Mouse (Mus musculus): ENCODE data around the gene Rnf19b. TPM values are rescaled to one million over a fixed set of nuclear protein-coding genes. Genes with fewer than 3 reads are reported as not detected.

Rnf19b gene
- total and polyA plus RNA-seq, 2 experiments from 2014 or later = 31.8 to 141 TPM

GRCm38 (mm10) chr4:129128582-129129338 is 70.7 kb downstream of the Rnf19b start:
- Histone ChIP-seq H3K36me3 (ENCODE audit: insufficient read depth, low read length) (no peaks in the 10 kb centered on the region), H3K4me2 (ENCODE audit: low read depth, low read length) (no peak overlapping the region), H3K27ac (no peak overlapping the region), H3K4me1 (ENCODE audit: insufficient read depth, low read length) (peaks cover 33% of the 10 kb centered on the region), H3K4me3 (ENCODE audit: low read length) (no peak overlapping the region), H3K27me3 (ENCODE audit: insufficient read depth, low read length) (no peaks in the 10 kb centered on the region), H3K9ac (replicated peaks; ENCODE audit: low read length) (no peak overlapping the region), H3K9me3 (ENCODE audit: low read length) (no peaks in the 10 kb centered on the region)
- DNase-seq (ENCODE audit: low spot score) = no peak
- no peak for ATAC-seq
- WGBS = 50% methylated on average over 13 of the region's 13 CpGs
- no peak for TF ChIP-seq CTCF (IDR thresholded peaks at IDR 0.05; ENCODE audit: low read depth)

- H3K27me3 ChIP-seq (ENCODE audit: insufficient read depth, low read length) = no peaks in the 10 kb centered on the region
- no peak for ATAC-seq
- WGBS = 44% methylated on average over 9 of the region's 9 CpGs
Measured at GRCm38 (mm10) chr4:129129387-129129786, 71.3 kb downstream of the Rnf19b start.

GRCm38 (mm10) chr4:129130149-129130548 is 72.1 kb downstream of the Rnf19b start:
- peak; percentile 84 for DNase-seq (ENCODE audit: low spot score)
- 4% methylated on average over 8 of the region's 8 CpGs for WGBS
- H3K27ac ChIP-seq = peak overlapping the region; percentile 45; the same call in 1 of the 2 replicates

More at GRCm38 (mm10) chr4:129129387-129129786, 71.3 kb downstream of the Rnf19b start:
- no peak overlapping the region for H3K4me2 ChIP-seq (ENCODE audit: low read depth, low read length)
- H3K27ac ChIP-seq = no peak overlapping the region
- no peak for DNase-seq (ENCODE audit: low spot score)
- no peak for TF ChIP-seq CTCF (IDR thresholded peaks at IDR 0.05; ENCODE audit: low read depth)
- peaks cover 33% of the 10 kb centered on the region for H3K4me1 ChIP-seq (ENCODE audit: insufficient read depth, low read length)
- H3K4me3 ChIP-seq (ENCODE audit: low read length) = no peak overlapping the region
- H3K36me3 ChIP-seq (ENCODE audit: insufficient read depth, low read length) = no peaks in the 10 kb centered on the region
- no peaks in the 10 kb centered on the region for H3K9me3 ChIP-seq (ENCODE audit: low read length)
- H3K9ac ChIP-seq (replicated peaks; ENCODE audit: low read length) = no peak overlapping the region

GRCm38 (mm10) chr4:129130755-129131303 is 72.8 kb downstream of the Rnf19b start:
- Histone ChIP-seq H3K4me1 (ENCODE audit: insufficient read depth, low read length) (peaks cover 23% of the 10 kb centered on the region), H3K4me3 (ENCODE audit: low read length) (no peak overlapping the region), H3K36me3 (ENCODE audit: insufficient read depth, low read length) (no peaks in the 10 kb centered on the region), H3K27me3 (ENCODE audit: insufficient read depth, low read length) (no peaks in the 10 kb centered on the region), H3K4me2 (ENCODE audit: low read depth, low read length) (peak overlapping the region; percentile 10), H3K9ac (replicated peaks; ENCODE audit: low read length) (no peak overlapping the region), H3K9me3 (ENCODE audit: low read length) (no peaks in the 10 kb centered on the region), H3K27ac (0 out of 2 replicates have a peak overlapping the region, but pooled peaks have one; percentile 45)
- 13% methylated on average over 17 of the region's 17 CpGs for WGBS
- no peak for TF ChIP-seq CTCF (IDR thresholded peaks at IDR 0.05; ENCODE audit: low read depth)
- ATAC-seq (peak; percentile 54), DNase-seq (ENCODE audit: low spot score) (no peak)

More at GRCm38 (mm10) chr4:129130149-129130548, 72.1 kb downstream of the Rnf19b start:
- ATAC-seq = peak; percentile 59; the same call in 1 of the 2 replicates
- H3K4me1 ChIP-seq (ENCODE audit: insufficient read depth, low read length) = peaks cover 29% of the 10 kb centered on the region
- peak overlapping the region; percentile 10 for H3K4me2 ChIP-seq (ENCODE audit: low read depth, low read length)
- peak; percentile 90 for TF ChIP-seq CTCF (IDR thresholded peaks at IDR 0.05; ENCODE audit: low read depth)
- no peaks in the 10 kb centered on the region for H3K9me3 ChIP-seq (ENCODE audit: low read length)
- no peak overlapping the region for H3K4me3 ChIP-seq (ENCODE audit: low read length)
- 0 out of 2 replicates have a peak overlapping the region, but pooled peaks have one; percentile 24 for H3K9ac ChIP-seq (replicated peaks; ENCODE audit: low read length)
- H3K27me3 ChIP-seq (ENCODE audit: insufficient read depth, low read length) = no peaks in the 10 kb centered on the region
- no peaks in the 10 kb centered on the region for H3K36me3 ChIP-seq (ENCODE audit: insufficient read depth, low read length)

GRCm38 (mm10) chr4:129134799-129135585 is 76.9 kb downstream of the Rnf19b start:
- Histone ChIP-seq H3K4me2 (ENCODE audit: low read depth, low read length) (peak overlapping the region; percentile 35), H3K9ac (replicated peaks; ENCODE audit: low read length) (0 out of 2 replicates have a peak overlapping the region, but pooled peaks have one; percentile 18), H3K4me1 (ENCODE audit: insufficient read depth, low read length) (peaks cover 8% of the 10 kb centered on the region), H3K27me3 (ENCODE audit: insufficient read depth, low read length) (no peaks in the 10 kb centered on the region), H3K4me3 (ENCODE audit: low read length) (no peak overlapping the region), H3K36me3 (ENCODE audit: insufficient read depth, low read length) (no peaks in the 10 kb centered on the region), H3K27ac (no peak overlapping the region), H3K9me3 (ENCODE audit: low read length) (no peaks in the 10 kb centered on the region)
- DNase-seq (ENCODE audit: low spot score) (peak; percentile 84), ATAC-seq (peak; percentile 34; the same call in 1 of the 2 replicates)
- peak; percentile 92 for TF ChIP-seq CTCF (IDR thresholded peaks at IDR 0.05; ENCODE audit: low read depth)
- WGBS = 12% methylated on average over 15 of the region's 15 CpGs

Other genes starting within 250 kb of the Rnf19b start
- gene Trim62, start 174.7 kb upstream of the Rnf19b start, total RNA-seq (2014; rRNA removed) = 30.8 and 33.4 TPM in 2 replicates
- 23.4 and 27.9 TPM in 2 replicates for gene Trim62, start 174.7 kb upstream of the Rnf19b start, polyA plus RNA-seq (2015; fragmentation: Nextera tagmentation; extraction: Ambion mirVana)
- gene Azin2, start 95.8 kb upstream of the Rnf19b start, total RNA-seq (2014; rRNA removed) = 32.7 and 35.0 TPM in 2 replicates
- 32.9 and 33.0 TPM in 2 replicates for gene Azin2, start 95.8 kb upstream of the Rnf19b start, polyA plus RNA-seq (2015; fragmentation: Nextera tagmentation; extraction: Ambion mirVana)
- 24.9 and 32.3 TPM in 2 replicates for gene Ak2, start 66.3 kb upstream of the Rnf19b start, total RNA-seq (2014; rRNA removed)
- 78.5 and 82.9 TPM in 2 replicates for gene Ak2, start 66.3 kb upstream of the Rnf19b start, polyA plus RNA-seq (2015; fragmentation: Nextera tagmentation; extraction: Ambion mirVana)
- not detected in 2 replicates for gene Tmem54, start 47.3 kb downstream of the Rnf19b start, total RNA-seq (2014; rRNA removed)
- 0.19 and 0.39 TPM in 2 replicates for gene Tmem54, start 47.3 kb downstream of the Rnf19b start, polyA plus RNA-seq (2015; fragmentation: Nextera tagmentation; extraction: Ambion mirVana)
- gene Hpca, start 63.8 kb downstream of the Rnf19b start, total RNA-seq (2014; rRNA removed) = 270 and 290 TPM in 2 replicates
- 179 and 202 TPM in 2 replicates for gene Hpca, start 63.8 kb downstream of the Rnf19b start, polyA plus RNA-seq (2015; fragmentation: Nextera tagmentation; extraction: Ambion mirVana)
- 33.5 and 38.4 TPM in 2 replicates for gene Fndc5, start 78.7 kb downstream of the Rnf19b start, total RNA-seq (2014; rRNA removed)
- 19.6 and 20.1 TPM in 2 replicates for gene Fndc5, start 78.7 kb downstream of the Rnf19b start, polyA plus RNA-seq (2015; fragmentation: Nextera tagmentation; extraction: Ambion mirVana)
- 35.9 and 36.8 TPM in 2 replicates for gene S100pbp, start 131.5 kb downstream of the Rnf19b start, total RNA-seq (2014; rRNA removed)
- 16.2 and 16.9 TPM in 2 replicates for gene S100pbp, start 131.5 kb downstream of the Rnf19b start, polyA plus RNA-seq (2015; fragmentation: Nextera tagmentation; extraction: Ambion mirVana)
- gene Yars, start 131.5 kb downstream of the Rnf19b start, total RNA-seq (2014; rRNA removed) = 56.0 and 79.6 TPM in 2 replicates
- gene Yars, start 131.5 kb downstream of the Rnf19b start, polyA plus RNA-seq (2015; fragmentation: Nextera tagmentation; extraction: Ambion mirVana) = 101 and 102 TPM in 2 replicates
- 23.1 and 29.0 TPM in 2 replicates for gene C77080, start 203.1 kb downstream of the Rnf19b start, total RNA-seq (2014; rRNA removed)
- 4.9 and 5.3 TPM in 2 replicates for gene C77080, start 203.1 kb downstream of the Rnf19b start, polyA plus RNA-seq (2015; fragmentation: Nextera tagmentation; extraction: Ambion mirVana)
- 1.9 and 3.3 TPM in 2 replicates for gene Sync, start 229.3 kb downstream of the Rnf19b start, total RNA-seq (2014; rRNA removed)
- 1.9 and 2.0 TPM in 2 replicates for gene Sync, start 229.3 kb downstream of the Rnf19b start, polyA plus RNA-seq (2015; fragmentation: Nextera tagmentation; extraction: Ambion mirVana)

Data from hindbrain, postnatal 0 days (tissue).